8 mouse cellular contexts compared by ENCODE assay signal in genomic region chr7:79271861-79272788, GRCm38 (mm10). TPM values are rescaled to one million over a fixed set of nuclear protein-coding genes. Genes with fewer than 3 reads are reported as not detected.
DNase-seq lines count a peak whose midpoint lies in the region; ATAC-seq and TF ChIP-seq lines count a peak whose summit lies in the region.

No protein-coding gene starts in this region.

- H3K27ac ChIP-seq in heart, embryonic 15.5 days = no peak overlapping the region
- H3K27ac ChIP-seq in bone marrow, adult 2 months (ENCODE audit: control insufficient read depth, insufficient read depth, low read depth, low read length, poor library complexity) = peak overlapping the region; percentile 28; the same call in 1 of the 2 replicates
- peak overlapping the region; percentile 60 for H3K27ac ChIP-seq in hindbrain, embryonic 14.5 days

- TF ChIP-seq POLR2A in bone marrow, adult 2 months (IDR thresholded peaks at IDR 0.05; ENCODE audit: borderline replicate concordance, control insufficient read depth, low read depth, low read length) = no peak

- H3K9me3 ChIP-seq in heart, embryonic 15.5 days (replicated peaks) = no peaks in the 10 kb centered on the region
- no peaks in the 10 kb centered on the region for H3K9me3 ChIP-seq in hindbrain, embryonic 14.5 days (ENCODE audit: control insufficient read depth, low read length)
- no peaks in the 10 kb centered on the region for H3K9me3 ChIP-seq in megakaryocyte, embryonic 14.5 days

- no peak for DNase-seq in heart, adult 8-10 months (ENCODE audit: low spot score)
- no peak for DNase-seq in hindbrain, embryonic 14.5 days (ENCODE audit: low spot score)
- DNase-seq in B cell, adult 2 months = no peak
- no peak for DNase-seq in gastrocnemius, adult 8-10 months (ENCODE audit: low spot score in 2 of 2)
- no peak for DNase-seq in ovary, postnatal 14 days (ENCODE audit: low spot score)

- no peaks in the 10 kb centered on the region for H3K27me3 ChIP-seq in heart, embryonic 15.5 days
- no peaks in the 10 kb centered on the region for H3K27me3 ChIP-seq in hindbrain, embryonic 14.5 days (ENCODE audit: control insufficient read depth, insufficient read depth, low read length)
- no peaks in the 10 kb centered on the region for H3K27me3 ChIP-seq in megakaryocyte, embryonic 14.5 days (replicated peaks)

- peaks cover 34% of the 10 kb centered on the region for H3K4me1 ChIP-seq in heart, embryonic 15.5 days (replicated peaks)
- H3K4me1 ChIP-seq in bone marrow, adult 2 months (ENCODE audit: control insufficient read depth, insufficient read depth, low read length) = peaks cover 12% of the 10 kb centered on the region
- H3K4me1 ChIP-seq in hindbrain, embryonic 14.5 days (replicated peaks; ENCODE audit: control insufficient read depth, insufficient read depth, low read length) = peaks cover 32% of the 10 kb centered on the region
- H3K4me1 ChIP-seq in megakaryocyte, embryonic 14.5 days = peaks cover 92% of the 10 kb centered on the region

- no peak overlapping the region for H3K9ac ChIP-seq in heart, embryonic 15.5 days
- peak overlapping the region; percentile 28; the same call in 1 of the 2 replicates for H3K9ac ChIP-seq in hindbrain, embryonic 14.5 days

- WGBS in heart, embryonic 15.5 days = 76% methylated on average over 16 of the region's 16 CpGs
- 76% methylated on average over 16 of the region's 16 CpGs for WGBS in bone marrow, adult 2 months
- 86% methylated on average over 16 of the region's 16 CpGs for WGBS in hindbrain, embryonic 14.5 days

- H3K4me2 ChIP-seq in heart, embryonic 15.5 days = peak overlapping the region; percentile 62
- peak overlapping the region; percentile 61 for H3K4me2 ChIP-seq in hindbrain, embryonic 14.5 days (replicated peaks)

- no peak for ATAC-seq in heart, embryonic 15.5 days (replicated peaks; ENCODE audit: insufficient number of reproducible peaks, insufficient read depth, low FRiP score, low read depth)
- no peak; the same call in 1 of the 2 replicates for ATAC-seq in hindbrain, embryonic 14.5 days (ENCODE audit: low FRiP score)

- peak overlapping the region; percentile 83 for H3K4me3 ChIP-seq in heart, embryonic 15.5 days
- peak overlapping the region; percentile 32 for H3K4me3 ChIP-seq in bone marrow, adult 2 months (replicated peaks; ENCODE audit: control insufficient read depth, low read depth, low read length)
- H3K4me3 ChIP-seq in hindbrain, embryonic 14.5 days (replicated peaks; ENCODE audit: low read length) = peak overlapping the region; percentile 32
- peak overlapping the region; percentile 96 for H3K4me3 ChIP-seq in megakaryocyte, embryonic 14.5 days (replicated peaks)

- H3K36me3 ChIP-seq in heart, embryonic 15.5 days = no peaks in the 10 kb centered on the region
- H3K36me3 ChIP-seq in hindbrain, embryonic 14.5 days (replicated peaks; ENCODE audit: control insufficient read depth, insufficient read depth) = no peaks in the 10 kb centered on the region
- peaks cover 28% of the 10 kb centered on the region for H3K36me3 ChIP-seq in megakaryocyte, embryonic 14.5 days (replicated peaks; ENCODE audit: low read length)

- TF ChIP-seq CTCF in bone marrow, adult 2 months (IDR thresholded peaks at IDR 0.05; ENCODE audit: control insufficient read depth, insufficient read depth, low read length) = no peak

RNA-seq across cellular contexts. Expression of gene Abhd2, which starts 0.9 kb away (rescaled TPM):
- 4.2 and 4.9 TPM in 2 replicates for polyA plus RNA-seq in heart, embryonic 15.5 days (2015; fragmentation: Nextera tagmentation; extraction: Ambion mirVana)
- total RNA-seq in heart, adult 8-10 months (2022) = 10 to 100 TPM; 25.5 to 43.7 (median 29.9) TPM
- polyA plus RNA-seq in bone marrow, adult 2 months (2011; ENCODE audit: insufficient read depth, insufficient read length, low replicate concordance, missing spikeins) = 7.2 and 13.6 TPM in 2 replicates
- 25.1 and 26.8 TPM in 2 replicates for polyA plus RNA-seq in hindbrain, embryonic 14.5 days (2014; fragmentation: Nextera tagmentation; extraction: Ambion mirVana)
- polyA plus RNA-seq in megakaryocyte, embryonic 14.5 days (2012; ENCODE audit: insufficient read depth, low replicate concordance) = 18.2 and 77.1 TPM in 2 replicates
- total RNA-seq in gastrocnemius, adult 8-10 months (2022) = 1 to 10 TPM; 2.7 to 4.5 (median 4.0) TPM

Comparison
In these comparisons a context has a peak if more than half of its experiments do, and no peak if none do; other contexts are left out.
1. H3K4me3 ChIP-seq: peak in every context shown above with its lines; median percentile 96 in megakaryocyte, embryonic 14.5 days; 83 in heart, embryonic 15.5 days; 32 in bone marrow, adult 2 months; 32 in hindbrain, embryonic 14.5 days.